Mouse (Mus musculus) MEL (cell line): ENCODE results near the gene Pacs1. TPM values are rescaled to one million over a fixed set of nuclear protein-coding genes. Genes with fewer than 3 reads are reported as not detected.
A peak's percentile ranks its signal among the peaks of the same experiment; 100 is the strongest.

ENCODE experiments used
- DNase-seq: peaks from one replicate; pipeline ENCODE4 v3.0.0; 2011; ENCODE audit warnings: low read depth, low spot score
- H3K27ac ChIP-seq: 2 replicates; pipeline ENCODE4 v1.5.1; 2012; ENCODE audit warnings: low read depth, mild to moderate bottlenecking, control low read depth, low read length, moderate library complexity; ENCODE audit not compliant: control insufficient read depth
- H3K27me3 ChIP-seq, 2 experiments: fragments of 150-350 bp in 1 of 2; sonication (generic) in 1 of 2; 2 replicates each; pipeline ENCODE4 v1.6.1; 2012; ENCODE audit warnings: low read length in 2 of 2, mild to moderate bottlenecking in 2 of 2, improper control_type of control experiment in 1 of 2, moderate library complexity in 1 of 2; ENCODE audit not compliant: insufficient read depth in 2 of 2, control insufficient read depth in 1 of 2
- H3K36me3 ChIP-seq, 2 experiments: 2 replicates each; pipeline ENCODE4 v1.6.1; 2012 to 2014; ENCODE audit warnings: low read length in 2 of 2, improper control_type of control experiment in 1 of 2, inconsistent platforms in 1 of 2, mild to moderate bottlenecking in 1 of 2; ENCODE audit not compliant: insufficient read depth in 2 of 2, control insufficient read depth in 1 of 2
- H3K4me1 ChIP-seq, 2 experiments: fragments of 150-350 bp in 1 of 2; sonication (generic) in 1 of 2; 2 replicates each; pipeline ENCODE4 v1.6.1; 2012; ENCODE audit warnings: low read length in 2 of 2, improper control_type of control experiment in 1 of 2, mild to moderate bottlenecking in 1 of 2; ENCODE audit not compliant: insufficient read depth in 2 of 2, control insufficient read depth in 1 of 2
- H3K4me3 ChIP-seq, 2 experiments: fragments of 150-350 bp in 1 of 2; sonication (generic) in 1 of 2; 2 replicates each; pipeline ENCODE4 v1.5.1; 2012; ENCODE audit warnings: low read depth in 2 of 2, low read length in 2 of 2, mild to moderate bottlenecking in 2 of 2, moderate library complexity in 2 of 2, control low read depth in 1 of 2, improper control_type of control experiment in 1 of 2; ENCODE audit not compliant: control insufficient read depth in 1 of 2, insufficient read depth in 1 of 2
- H3K79me2 ChIP-seq: 2 replicates; pipeline ENCODE4 v1.6.1; 2012; ENCODE audit warnings: mild to moderate bottlenecking, low read length, moderate library complexity; ENCODE audit not compliant: control insufficient read depth, poor library complexity, insufficient read depth
- H3K9ac ChIP-seq: 2 replicates; pipeline ENCODE4 v1.6.1; 2012; ENCODE audit warnings: low read depth, mild to moderate bottlenecking, control low read depth, low read length, moderate library complexity; ENCODE audit not compliant: control insufficient read depth, poor library complexity, severe bottlenecking
- H3K9me3 ChIP-seq: fragments of 150-350 bp; sonication (generic); replicated peaks from 2 replicates; pipeline ENCODE4 v1.6.1; 2012; ENCODE audit warnings: mild to moderate bottlenecking, low read length, improper control_type of control experiment, moderate library complexity; ENCODE audit not compliant: insufficient read depth
- BHLHE40 ChIP-seq: IDR thresholded peaks from 2 replicates; pipeline ENCODE4 v1.6.1; 2012; ENCODE audit warnings: low read depth, mild to moderate bottlenecking, inconsistent platforms, low read length, improper control_type of control experiment, borderline replicate concordance
- CHD1 ChIP-seq: IDR thresholded peaks from 2 replicates; pipeline ENCODE4 v1.6.1; 2012; ENCODE audit warnings: low read depth, mild to moderate bottlenecking, inconsistent platforms, low read length, improper control_type of control experiment
- CHD2 ChIP-seq: IDR thresholded peaks from 2 replicates; pipeline ENCODE4 v1.6.1; 2011; ENCODE audit warnings: low read length, improper control_type of control experiment
- E2F4 ChIP-seq: IDR thresholded peaks from 2 replicates; pipeline ENCODE4 v1.6.1; 2011; ENCODE audit warnings: low read depth, low read length, improper control_type of control experiment, borderline replicate concordance
- EP300 ChIP-seq, 2 experiments: IDR thresholded peaks; 2 replicates each; pipeline ENCODE4 v1.6.1; 2011; ENCODE audit warnings: improper control_type of control experiment in 2 of 2, low read length in 2 of 2, low read depth in 1 of 2, mild to moderate bottlenecking in 1 of 2
- ETS1 ChIP-seq: IDR thresholded peaks from 2 replicates; pipeline ENCODE4 v1.6.1; 2012; ENCODE audit warnings: low read depth, mild to moderate bottlenecking, inconsistent platforms, low read length, improper control_type of control experiment, moderate library complexity
- GATA1 ChIP-seq: IDR thresholded peaks from 2 replicates; pipeline ENCODE4 v1.6.1; 2011; ENCODE audit warnings: low read depth, low read length, improper control_type of control experiment
- HCFC1 ChIP-seq: IDR thresholded peaks from 2 replicates; pipeline ENCODE4 v1.6.1; 2012; ENCODE audit warnings: low read depth, mild to moderate bottlenecking, inconsistent platforms, low read length, improper control_type of control experiment, moderate library complexity
- JUND ChIP-seq: IDR thresholded peaks from 2 replicates; pipeline ENCODE4 v1.6.1; 2011; ENCODE audit warnings: low read depth, mild to moderate bottlenecking, improper control_type of control experiment, low read length
- KAT2A ChIP-seq: conservative IDR thresholded peaks from 2 replicates; pipeline ENCODE4 v1.6.1; 2012; ENCODE audit warnings: low read depth, low read length, improper control_type of control experiment, inconsistent platforms
- MAFK ChIP-seq: IDR thresholded peaks from 2 replicates; pipeline ENCODE4 v1.6.1; 2011; ENCODE audit warnings: low read depth, mild to moderate bottlenecking, low read length, improper control_type of control experiment, borderline replicate concordance
- MAX ChIP-seq: IDR thresholded peaks from 2 replicates; pipeline ENCODE4 v1.6.1; 2011; ENCODE audit warnings: low read length, improper control_type of control experiment
- MAZ ChIP-seq: IDR thresholded peaks from 2 replicates; pipeline ENCODE4 v1.6.1; 2012; ENCODE audit warnings: low read depth, mild to moderate bottlenecking, inconsistent platforms, low read length, improper control_type of control experiment
- MEF2A ChIP-seq: IDR thresholded peaks from 2 replicates; pipeline ENCODE4 v1.6.1; 2014; ENCODE audit warnings: low read depth, mild to moderate bottlenecking, inconsistent platforms, low read length, improper control_type of control experiment; ENCODE audit not compliant: poor library complexity, insufficient replicate concordance, severe bottlenecking; ENCODE audit errors: extremely low read depth
- MXI1 ChIP-seq: IDR thresholded peaks from 2 replicates; pipeline ENCODE4 v1.6.1; 2011; ENCODE audit warnings: mild to moderate bottlenecking, low read depth, low read length, improper control_type of control experiment
- MYB ChIP-seq: IDR thresholded peaks from 2 replicates; pipeline ENCODE4 v1.6.1; 2011; ENCODE audit warnings: mild to moderate bottlenecking, low read depth, low read length, improper control_type of control experiment
- MYC ChIP-seq: IDR thresholded peaks from 2 replicates; pipeline ENCODE4 v1.6.1; 2011; ENCODE audit warnings: low read depth, mild to moderate bottlenecking, low read length, improper control_type of control experiment, moderate library complexity
- NELFE ChIP-seq: IDR thresholded peaks from 2 replicates; pipeline ENCODE4 v1.6.1; 2011; ENCODE audit warnings: low read depth, low read length, improper control_type of control experiment
- NRF1 ChIP-seq: IDR thresholded peaks from 2 replicates; pipeline ENCODE4 v1.6.1; 2014; ENCODE audit warnings: low read depth, mild to moderate bottlenecking, inconsistent platforms, low read length, improper control_type of control experiment, moderate library complexity; ENCODE audit not compliant: poor library complexity, insufficient read depth, severe bottlenecking
- POLR2A ChIP-seq, 2 experiments: IDR thresholded peaks; 2 replicates each; pipeline ENCODE4 v1.6.1; 2011 to 2012; ENCODE audit warnings: low read length in 2 of 2, mild to moderate bottlenecking in 2 of 2, control low read depth in 1 of 2, improper control_type of control experiment in 1 of 2, low read depth in 1 of 2, moderate library complexity in 1 of 2; ENCODE audit not compliant: control insufficient read depth in 1 of 2, insufficient read depth in 1 of 2, poor library complexity in 1 of 2
- POLR2AphosphoS2 ChIP-seq: IDR thresholded peaks from 2 replicates; pipeline ENCODE4 v1.6.1; 2011; ENCODE audit warnings: low read length, improper control_type of control experiment
- POLR2AphosphoS5 ChIP-seq: IDR thresholded peaks from 2 replicates; pipeline ENCODE4 v1.6.1; 2012; ENCODE audit warnings: low read depth, borderline replicate concordance, mild to moderate bottlenecking, inconsistent platforms, low read length, moderate library complexity, mixed read lengths
- RAD21 ChIP-seq: IDR thresholded peaks from 2 replicates; pipeline ENCODE4 v1.6.1; 2011; ENCODE audit warnings: mild to moderate bottlenecking, low read depth, low read length, improper control_type of control experiment
- RCOR1 ChIP-seq: IDR thresholded peaks from 2 replicates; pipeline ENCODE4 v1.6.1; 2012; ENCODE audit warnings: low read depth, mild to moderate bottlenecking, inconsistent platforms, low read length, improper control_type of control experiment
- SIN3A ChIP-seq: IDR thresholded peaks from 2 replicates; pipeline ENCODE4 v1.6.1; 2012; ENCODE audit warnings: low read length, improper control_type of control experiment, inconsistent platforms
- SMC3 ChIP-seq: IDR thresholded peaks from 2 replicates; pipeline ENCODE4 v1.6.1; 2011; ENCODE audit warnings: low read depth, low read length, improper control_type of control experiment
- TAL1 ChIP-seq: IDR thresholded peaks from 2 replicates; pipeline ENCODE4 v1.6.1; 2012; ENCODE audit warnings: mild to moderate bottlenecking, inconsistent platforms, low read length, moderate library complexity, mixed read lengths
- TBP ChIP-seq: IDR thresholded peaks from 2 replicates; pipeline ENCODE4 v1.8.0; 2011; ENCODE audit warnings: low read depth, low read length, improper control_type of control experiment
- TCF12 ChIP-seq: IDR thresholded peaks from 2 replicates; pipeline ENCODE4 v1.6.1; 2014; ENCODE audit warnings: low read depth, mild to moderate bottlenecking, inconsistent platforms, low read length, improper control_type of control experiment, moderate library complexity
- ZC3H11A ChIP-seq: IDR thresholded peaks from 2 replicates; pipeline ENCODE4 v1.6.1; 2012; ENCODE audit warnings: low read depth, mild to moderate bottlenecking, inconsistent platforms, low read length, improper control_type of control experiment
- ZMIZ1 ChIP-seq: IDR thresholded peaks from 2 replicates; pipeline ENCODE4 v1.6.1; 2012; ENCODE audit warnings: low read depth, mild to moderate bottlenecking, inconsistent platforms, low read length, improper control_type of control experiment, moderate library complexity
- ZNF384 ChIP-seq: IDR thresholded peaks from 2 replicates; pipeline ENCODE4 v1.6.1; 2012; ENCODE audit warnings: low read depth, mild to moderate bottlenecking, inconsistent platforms, low read length, improper control_type of control experiment
- polyA plus RNA-seq, 2 experiments: library from polyadenylated mRNA; stranded (reverse) in 1 of 2; unstranded in 1 of 2; fragments of >175 nt in 1 of 2; fragments of >200 nt in 1 of 2; gene quantifications; 2 replicates each; pipeline versions ENCODE4 v1.2.1 to v1.2.4; 2012; ENCODE audit warnings: low replicate concordance in 2 of 2, low read depth in 1 of 2; ENCODE audit not compliant: insufficient read length in 2 of 2, insufficient read depth in 1 of 2, missing spikeins in 1 of 2
- total RNA-seq: library from RNA; depleted of rRNA; stranded (reverse); fragments of 300-350 nt; gene quantifications from 2 replicates; pipeline ENCODE4 v1.2.3, GENCODE M21; 2012

Pacs1 gene
- total and polyA plus RNA-seq, 3 experiments, result 5.7 to 19.9 TPM; not detected in 1

DNA sequence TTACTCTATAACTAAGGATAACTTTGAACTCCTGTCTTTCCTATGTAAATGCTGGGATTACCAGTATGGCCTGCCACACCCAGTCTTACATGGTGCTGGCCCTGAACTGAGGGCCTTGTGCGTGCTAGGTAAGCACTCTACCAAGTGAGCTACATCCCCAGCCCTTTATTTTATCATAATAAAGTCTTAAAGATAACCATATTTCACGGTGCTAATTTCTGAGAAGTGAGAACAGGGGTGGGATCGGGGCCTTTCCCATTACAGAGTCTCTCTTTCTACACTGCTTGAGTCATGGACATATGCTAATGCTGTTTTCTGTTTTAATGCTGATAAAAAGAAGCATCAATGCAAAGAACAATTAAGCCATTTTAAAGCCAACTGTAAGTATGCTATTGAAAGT lies 4.0 kb downstream of the Pacs1 start:
- H3K4me1 ChIP-seq, result peaks cover 20 to 44% of the 10 kb centered on the region in 2 experiments
- DNase-seq, result peak; percentile 67
- peaks cover 13% of the 10 kb centered on the region for H3K79me2 ChIP-seq
- no peaks in the 10 kb centered on the region for H3K9me3 ChIP-seq
- peak overlapping the region; percentile 51 for H3K9ac ChIP-seq
- peak overlapping the region; percentile 18 to 23; a peak in 2 of 4 replicates for H3K4me3 ChIP-seq
- peaks cover 0 to 57% of the 10 kb centered on the region in 2 experiments; a peak in 2 of 4 replicates for H3K36me3 ChIP-seq
- H3K27me3 ChIP-seq, result no peaks in the 10 kb centered on the region
- TF ChIP-seq GATA1 (0 out of 2 replicates have a peak, but pooled peaks have one; percentile 16), BHLHE40 (no peak), TAL1 (peak; percentile 61)
- peak overlapping the region; percentile 97 for H3K27ac ChIP-seq

- no peak overlapping the region; the same call in 1 of the 2 replicates for H3K9ac ChIP-seq
- H3K9me3 ChIP-seq, result no peaks in the 10 kb centered on the region
- H3K27me3 ChIP-seq, result no peaks in the 10 kb centered on the region
- H3K36me3 ChIP-seq, result peaks cover 0 to 57% of the 10 kb centered on the region in 2 experiments; a peak in 2 of 4 replicates
- H3K79me2 ChIP-seq, result peaks cover 13% of the 10 kb centered on the region
- DNase-seq, result peak; percentile 71
- H3K4me1 ChIP-seq, result peaks cover 20 to 44% of the 10 kb centered on the region in 2 experiments
- H3K27ac ChIP-seq, result peak overlapping the region; percentile 70
- H3K4me3 ChIP-seq, result peak overlapping the region in 1 of 2 experiments; percentile 14; a peak in 1 of 4 replicates
- no peak for TF ChIP-seq POLR2A (IDR thresholded peaks at IDR 0.05; ENCODE audit: control insufficient read depth in 1 of 2, insufficient read depth in 1 of 2, low read depth in 1 of 2, low read length in 2 of 2, poor library complexity in 1 of 2)
- TF ChIP-seq MYB, result no peak
- TF ChIP-seq JUND, result no peak
- TF ChIP-seq RCOR1, result peak; percentile 57; the same call in 1 of the 2 replicates
- TF ChIP-seq ETS1, result 0 out of 2 replicates have a peak, but pooled peaks have one; percentile 44
- TF ChIP-seq NRF1, result no peak
- TF ChIP-seq RAD21, result no peak
- TF ChIP-seq TAL1, result peak; percentile 83
- no peak for TF ChIP-seq ZNF384
- TF ChIP-seq MAZ, result no peak
- no peak for TF ChIP-seq MAFK
- TF ChIP-seq HCFC1, result no peak
- no peak for TF ChIP-seq TBP
- TF ChIP-seq BHLHE40, result peak; percentile 80
- TF ChIP-seq CHD1, result no peak
- no peak for TF ChIP-seq NELFE
- TF ChIP-seq POLR2AphosphoS2, result no peak
- no peak for TF ChIP-seq ZC3H11A
- TF ChIP-seq POLR2AphosphoS5, result no peak
- TF ChIP-seq SMC3, result no peak
- peak; percentile 51 to 67 for TF ChIP-seq EP300 (IDR thresholded peaks at IDR 0.05; ENCODE audit: low read depth in 1 of 2, low read length in 2 of 2)
- TF ChIP-seq TCF12, result peak; percentile 68
- no peak for TF ChIP-seq KAT2A
- no peak for TF ChIP-seq ZMIZ1
- no peak for TF ChIP-seq CHD2
- peak; percentile 58 for TF ChIP-seq SIN3A
- TF ChIP-seq MAX, result peak; percentile 56; the same call in 1 of the 2 replicates
- peak; percentile 78 for TF ChIP-seq GATA1
- TF ChIP-seq MYC, result peak; percentile 76; the same call in 1 of the 2 replicates
- TF ChIP-seq E2F4, result no peak
- TF ChIP-seq MXI1, result peak; percentile 40
- TF ChIP-seq MEF2A, result peak; percentile 54; the same call in 1 of the 2 replicates
These were observed 4.9 kb downstream of the Pacs1 start for GRCm38 (mm10) chr19:5268017-5268416.
